Mouse (Mus musculus): ENCODE results near the gene Mtmr12. TPM values are rescaled to one million over a fixed set of nuclear protein-coding genes. Genes with fewer than 3 reads are reported as not detected.

Mtmr12 gene
- polyA plus RNA-seq, 1 experiment from 2014 or later: 17.6 TPM

- H3K4me1 ChIP-seq (ENCODE audit: control insufficient read depth, insufficient read depth, low read length): no peaks in the 10 kb centered on the region
- no peak overlapping the region for H3K27ac ChIP-seq (replicated peaks; ENCODE audit: low read depth, low read length)
- 68% methylated on average over 4 of the region's 4 CpGs for WGBS
- no peaks in the 10 kb centered on the region for H3K36me3 ChIP-seq (replicated peaks; ENCODE audit: control insufficient read depth, insufficient read depth, low read depth, low read length)
- H3K27me3 ChIP-seq (ENCODE audit: control insufficient read depth, insufficient read depth, low read length): no peaks in the 10 kb centered on the region
- no peak overlapping the region for H3K4me2 ChIP-seq (ENCODE audit: low read depth, low read length)
- H3K9me3 ChIP-seq (replicated peaks; ENCODE audit: control insufficient read depth, low read length): no peaks in the 10 kb centered on the region
- no peak overlapping the region for H3K9ac ChIP-seq (replicated peaks; ENCODE audit: low read length)
- no peak overlapping the region for H3K4me3 ChIP-seq (ENCODE audit: low read depth, low read length)
- ATAC-seq (replicated peaks; ENCODE audit: insufficient number of reproducible peaks, low FRiP score, low TSS enrichment, low read depth) (no peak), DNase-seq (ENCODE audit: low spot score) (no peak)
Observed at GRCm38 (mm10) chr15:12274053-12274769, 69.4 kb downstream of the Mtmr12 start.

GRCm38 (mm10) chr15:12275091-12275623 lies 70.3 kb downstream of the Mtmr12 start:
- Histone ChIP-seq H3K9ac (replicated peaks; ENCODE audit: low read length) (no peak overlapping the region), H3K36me3 (replicated peaks; ENCODE audit: control insufficient read depth, insufficient read depth, low read depth, low read length) (no peaks in the 10 kb centered on the region), H3K4me3 (ENCODE audit: low read depth, low read length) (no peak overlapping the region), H3K9me3 (replicated peaks; ENCODE audit: control insufficient read depth, low read length) (no peaks in the 10 kb centered on the region), H3K4me1 (ENCODE audit: control insufficient read depth, insufficient read depth, low read length) (no peaks in the 10 kb centered on the region), H3K27ac (replicated peaks; ENCODE audit: low read depth, low read length) (no peak overlapping the region), H3K27me3 (ENCODE audit: control insufficient read depth, insufficient read depth, low read length) (no peaks in the 10 kb centered on the region), H3K4me2 (ENCODE audit: low read depth, low read length) (no peak overlapping the region)
- DNase-seq (ENCODE audit: low spot score) (no peak), ATAC-seq (replicated peaks; ENCODE audit: insufficient number of reproducible peaks, low FRiP score, low TSS enrichment, low read depth) (no peak)
- WGBS: 78% methylated on average over 4 of the region's 4 CpGs

DNA sequence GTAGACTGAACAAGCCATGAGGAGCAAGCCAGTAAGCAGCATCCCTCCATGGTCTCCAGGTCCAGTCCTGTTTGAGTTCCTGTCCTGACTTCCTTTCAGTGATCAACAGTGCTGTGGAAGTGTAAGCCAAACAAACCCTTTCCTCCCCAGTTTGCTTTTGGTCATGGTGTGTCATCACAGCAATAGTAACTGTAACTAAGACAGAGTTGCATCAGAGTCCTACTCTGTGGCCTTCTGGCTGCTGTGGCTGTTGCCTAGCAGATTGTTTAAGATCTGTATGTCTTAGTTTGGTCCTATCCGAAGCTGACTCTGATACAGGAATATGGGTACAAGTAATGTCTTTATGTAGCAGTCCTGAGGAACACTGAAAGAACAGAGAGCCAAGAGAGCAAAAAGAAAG lies 75.0 kb downstream of the Mtmr12 start:
- Histone ChIP-seq H3K36me3 (replicated peaks; ENCODE audit: control insufficient read depth, insufficient read depth, low read depth, low read length) (no peaks in the 10 kb centered on the region), H3K4me3 (ENCODE audit: low read depth, low read length) (no peak overlapping the region), H3K27me3 (ENCODE audit: control insufficient read depth, insufficient read depth, low read length) (no peaks in the 10 kb centered on the region), H3K9me3 (replicated peaks; ENCODE audit: control insufficient read depth, low read length) (no peaks in the 10 kb centered on the region), H3K27ac (replicated peaks; ENCODE audit: low read depth, low read length) (no peak overlapping the region), H3K4me1 (ENCODE audit: control insufficient read depth, insufficient read depth, low read length) (no peaks in the 10 kb centered on the region), H3K4me2 (ENCODE audit: low read depth, low read length) (no peak overlapping the region), H3K9ac (replicated peaks; ENCODE audit: low read length) (no peak overlapping the region)
- no peak for ATAC-seq (replicated peaks; ENCODE audit: insufficient number of reproducible peaks, low FRiP score, low TSS enrichment, low read depth)
- 97% methylated on average over 1 of the region's 1 CpGs for WGBS
- DNase-seq (ENCODE audit: low spot score): no peak

- H3K27ac ChIP-seq (replicated peaks; ENCODE audit: low read depth, low read length): no peak overlapping the region
- WGBS: 81% methylated on average over 6 of the region's 6 CpGs
- no peaks in the 10 kb centered on the region for H3K9me3 ChIP-seq (replicated peaks; ENCODE audit: control insufficient read depth, low read length)
- H3K4me3 ChIP-seq (ENCODE audit: low read depth, low read length): no peak overlapping the region
- DNase-seq (ENCODE audit: low spot score) (no peak), ATAC-seq (replicated peaks; ENCODE audit: insufficient number of reproducible peaks, low FRiP score, low TSS enrichment, low read depth) (no peak)
- no peaks in the 10 kb centered on the region for H3K4me1 ChIP-seq (ENCODE audit: control insufficient read depth, insufficient read depth, low read length)
- H3K4me2 ChIP-seq (ENCODE audit: low read depth, low read length): no peak overlapping the region
- no peaks in the 10 kb centered on the region for H3K27me3 ChIP-seq (ENCODE audit: control insufficient read depth, insufficient read depth, low read length)
- no peak overlapping the region for H3K9ac ChIP-seq (replicated peaks; ENCODE audit: low read length)
- H3K36me3 ChIP-seq (replicated peaks; ENCODE audit: control insufficient read depth, insufficient read depth, low read depth, low read length): no peaks in the 10 kb centered on the region
Observed at GRCm38 (mm10) chr15:12284794-12285534, 80.1 kb downstream of the Mtmr12 start.

DNA sequence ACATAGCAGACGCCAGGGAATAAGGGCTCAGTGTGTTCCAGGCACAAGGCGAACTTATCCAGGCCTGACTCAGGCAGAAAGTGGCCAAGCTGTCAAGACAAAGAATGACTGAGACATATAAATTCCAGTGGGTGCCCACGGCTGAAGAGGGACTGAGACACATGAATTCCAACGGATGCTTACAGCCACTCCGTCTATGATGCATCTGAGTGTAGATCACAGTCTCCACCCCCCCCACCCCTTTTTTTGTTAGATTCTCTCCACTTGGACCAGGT lies 80.6 kb downstream of the Mtmr12 start:
- no peak overlapping the region for H3K4me2 ChIP-seq (ENCODE audit: low read depth, low read length)
- H3K27me3 ChIP-seq (ENCODE audit: control insufficient read depth, insufficient read depth, low read length): no peaks in the 10 kb centered on the region
- 89% methylated on average over 5 of the region's 5 CpGs for WGBS

GRCm38 (mm10) chr15:12290330-12290729 lies 85.5 kb downstream of the Mtmr12 start:
- no peaks in the 10 kb centered on the region for H3K36me3 ChIP-seq (replicated peaks; ENCODE audit: control insufficient read depth, insufficient read depth, low read depth, low read length)
- H3K4me2 ChIP-seq (ENCODE audit: low read depth, low read length): no peak overlapping the region
- no peak overlapping the region for H3K4me3 ChIP-seq (ENCODE audit: low read depth, low read length)
- no peaks in the 10 kb centered on the region for H3K4me1 ChIP-seq (ENCODE audit: control insufficient read depth, insufficient read depth, low read length)
- ATAC-seq (replicated peaks; ENCODE audit: insufficient number of reproducible peaks, low FRiP score, low TSS enrichment, low read depth) (no peak), DNase-seq (ENCODE audit: low spot score) (no peak)
- H3K27ac ChIP-seq (replicated peaks; ENCODE audit: low read depth, low read length): no peak overlapping the region
- no peak overlapping the region for H3K9ac ChIP-seq (replicated peaks; ENCODE audit: low read length)
- H3K27me3 ChIP-seq (ENCODE audit: control insufficient read depth, insufficient read depth, low read length): no peaks in the 10 kb centered on the region
- WGBS: 77% methylated on average over 7 of the region's 7 CpGs
- H3K9me3 ChIP-seq (replicated peaks; ENCODE audit: control insufficient read depth, low read length): no peaks in the 10 kb centered on the region

More for the DNA sequence above, 80.6 kb downstream of the Mtmr12 start:
- H3K27ac ChIP-seq (replicated peaks; ENCODE audit: low read depth, low read length): no peak overlapping the region
- no peaks in the 10 kb centered on the region for H3K4me1 ChIP-seq (ENCODE audit: control insufficient read depth, insufficient read depth, low read length)
- H3K4me3 ChIP-seq (ENCODE audit: low read depth, low read length): no peak overlapping the region
- ATAC-seq (replicated peaks; ENCODE audit: insufficient number of reproducible peaks, low FRiP score, low TSS enrichment, low read depth) (no peak), DNase-seq (ENCODE audit: low spot score) (no peak)
- no peaks in the 10 kb centered on the region for H3K9me3 ChIP-seq (replicated peaks; ENCODE audit: control insufficient read depth, low read length)
- H3K9ac ChIP-seq (replicated peaks; ENCODE audit: low read length): no peak overlapping the region
- no peaks in the 10 kb centered on the region for H3K36me3 ChIP-seq (replicated peaks; ENCODE audit: control insufficient read depth, insufficient read depth, low read depth, low read length)

GRCm38 (mm10) chr15:12291757-12292156 lies 86.9 kb downstream of the Mtmr12 start:
- no peaks in the 10 kb centered on the region for H3K9me3 ChIP-seq (replicated peaks; ENCODE audit: control insufficient read depth, low read length)
- DNase-seq (ENCODE audit: low spot score) (no peak), ATAC-seq (replicated peaks; ENCODE audit: insufficient number of reproducible peaks, low FRiP score, low TSS enrichment, low read depth) (no peak)
- H3K4me1 ChIP-seq (ENCODE audit: control insufficient read depth, insufficient read depth, low read length): no peaks in the 10 kb centered on the region
- 83% methylated on average over 2 of the region's 2 CpGs for WGBS
- H3K9ac ChIP-seq (replicated peaks; ENCODE audit: low read length): no peak overlapping the region
- H3K4me3 ChIP-seq (ENCODE audit: low read depth, low read length): no peak overlapping the region
- H3K36me3 ChIP-seq (replicated peaks; ENCODE audit: control insufficient read depth, insufficient read depth, low read depth, low read length): no peaks in the 10 kb centered on the region
- H3K27ac ChIP-seq (replicated peaks; ENCODE audit: low read depth, low read length): no peak overlapping the region
- no peaks in the 10 kb centered on the region for H3K27me3 ChIP-seq (ENCODE audit: control insufficient read depth, insufficient read depth, low read length)
- no peak overlapping the region for H3K4me2 ChIP-seq (ENCODE audit: low read depth, low read length)

- Histone ChIP-seq H3K4me2 (ENCODE audit: low read depth, low read length) (no peak overlapping the region), H3K27me3 (ENCODE audit: control insufficient read depth, insufficient read depth, low read length) (no peaks in the 10 kb centered on the region), H3K27ac (replicated peaks; ENCODE audit: low read depth, low read length) (no peak overlapping the region), H3K9ac (replicated peaks; ENCODE audit: low read length) (no peak overlapping the region), H3K4me3 (ENCODE audit: low read depth, low read length) (no peak overlapping the region), H3K4me1 (ENCODE audit: control insufficient read depth, insufficient read depth, low read length) (no peaks in the 10 kb centered on the region), H3K9me3 (replicated peaks; ENCODE audit: control insufficient read depth, low read length) (no peaks in the 10 kb centered on the region), H3K36me3 (replicated peaks; ENCODE audit: control insufficient read depth, insufficient read depth, low read depth, low read length) (no peaks in the 10 kb centered on the region)
- WGBS: 70% methylated on average over 2 of the region's 2 CpGs
- DNase-seq (ENCODE audit: low spot score): no peak
- no peak for ATAC-seq (replicated peaks; ENCODE audit: insufficient number of reproducible peaks, low FRiP score, low TSS enrichment, low read depth)
Observed at GRCm38 (mm10) chr15:12296228-12296627, 91.4 kb downstream of the Mtmr12 start.

Data from embryonic facial prominence, embryonic 11.5 days (tissue).